In genomic region chr5:113908592-113909441, GRCm38 (mm10) we compare ENCODE assay signal across 8 mouse cellular contexts. TPM values are rescaled to one million over a fixed set of nuclear protein-coding genes. Genes with fewer than 3 reads are reported as not detected.
DNase-seq lines count a peak whose midpoint lies in the region; ATAC-seq lines count a peak whose summit lies in the region.

Coro1c (minus strand) TSS chr5:113908758.

- peak within 1 kb of the TSS; percentile 85 for H3K4me2 ChIP-seq in lung, embryonic 16.5 days (ENCODE audit: low read depth, low read length)

- no peaks in the 10 kb centered on the region for H3K9me3 ChIP-seq in lung, embryonic 16.5 days (ENCODE audit: control insufficient read depth, low read length)

- no peaks in the 10 kb centered on the region for H3K36me3 ChIP-seq in lung, embryonic 16.5 days (ENCODE audit: control insufficient read depth, insufficient read depth, low read length)

- WGBS in lung, embryonic 16.5 days: under 1% methylated on average over 47 of the region's 68 CpGs

- ATAC-seq in hematopoietic stem cell, adult 5-6 weeks (replicated peaks in 1 of 2; ENCODE audit: insufficient read depth in 1 of 2, low FRiP score in 2 of 2, low TSS enrichment in 1 of 2, low read depth in 1 of 2, poor library complexity in 2 of 2, severe bottlenecking in 2 of 2): peak; percentile 84 to 85
- peak; percentile 89 for ATAC-seq in lung, embryonic 16.5 days (ENCODE audit: low read depth)

- H3K9ac ChIP-seq in lung, embryonic 16.5 days (ENCODE audit: low read length): peak within 1 kb of the TSS; percentile 94

- H3K4me3 ChIP-seq in lung, embryonic 16.5 days (ENCODE audit: low read length): peak within 1 kb of the TSS; percentile 91

- H3K27me3 ChIP-seq in lung, embryonic 16.5 days (ENCODE audit: control insufficient read depth, insufficient read depth, low read depth, low read length): no peaks in the 10 kb centered on the region

- H3K27ac ChIP-seq in lung, embryonic 16.5 days (ENCODE audit: low read length): peak within 1 kb of the TSS; percentile 97

- DNase-seq in MEL-GATA-1-ER (ENCODE audit: extremely low read depth, low read depth): peak; percentile 74
- DNase-seq in cerebellum, adult 8-10 months: peak; percentile 100
- peak; percentile 99 for DNase-seq in forelimb bud, embryonic 11.5 days (ENCODE audit: low read depth, low spot score)
- peak; percentile 97 for DNase-seq in layer of hippocampus, adult 9-10 months (ENCODE audit: low spot score)
- DNase-seq in ovary, postnatal 10 days (ENCODE audit: low spot score): peak; percentile 99
- DNase-seq in thymus, postnatal 10 days (ENCODE audit: low spot score in 2 of 2): peak; percentile 95 to 100

- H3K4me1 ChIP-seq in lung, embryonic 16.5 days (replicated peaks; ENCODE audit: control insufficient read depth, insufficient read depth, low read length): peaks cover 41% of the 10 kb centered on the region

RNA-seq across cellular contexts. Expression of gene Coro1c, which starts in this region (rescaled TPM):
- total RNA-seq in hematopoietic stem cell, adult 5-6 weeks (2017): 85.8 and 110 TPM in 2 replicates
- 131 and 138 TPM in 2 replicates for polyA plus RNA-seq in lung, embryonic 16.5 days (2015; fragmentation: Nextera tagmentation; extraction: Ambion mirVana)

Comparison
In these comparisons a context has a peak if more than half of its experiments do, and no peak if none do; other contexts are left out.
1. Peak in every context shown above with its lines: DNase-seq, ATAC-seq, H3K4me3 ChIP-seq and H3K27ac ChIP-seq.